Mouse (Mus musculus): ENCODE measurements around the gene Pole. TPM values are rescaled to one million over a fixed set of nuclear protein-coding genes. Genes with fewer than 3 reads are reported as not detected.

Gene Pole
- total RNA-seq, 2 experiments from 2014 or later = 7.4 to 9.1 TPM

Other genes with a start within 250 kb of the Pole start
- 1 to 10 TPM; 1.2 to 5.3 TPM for gene Gm17655, start 213.8 kb upstream of the Pole start, total RNA-seq (2021)
- gene Gm35315, start 191.9 kb upstream of the Pole start, total RNA-seq (2021) = under 1 TPM in 1 of 2 experiments, not detected in 1; 0.07 TPM
- gene Plcxd1, start 186.3 kb upstream of the Pole start, total RNA-seq (2021) = not detected
- 10 to 100 TPM; 29.8 to 30.1 TPM for gene Gtpbp6, start 178.1 kb upstream of the Pole start, total RNA-seq (2021)
- gene Zfp605, start 176.2 kb upstream of the Pole start, total RNA-seq (2021) = 1 to 10 TPM; 3.4 to 3.7 TPM
- gene Chfr, start 150.5 kb upstream of the Pole start, total RNA-seq (2021) = 10 to 100 TPM; 21.6 to 22.1 TPM
- 10 to 100 TPM; 35.3 to 39.5 TPM for gene Golga3, start 109.6 kb upstream of the Pole start, total RNA-seq (2021)
- gene Ankle2, start 55.3 kb upstream of the Pole start, total RNA-seq (2021) = 10 to 100 TPM; 28.6 to 34.9 TPM
- gene Pgam5, start 16.4 kb upstream of the Pole start, total RNA-seq (2021) = 10 to 100 TPM; 35.5 to 39.0 TPM
- gene Pxmp2, start 120 bp upstream of the Pole start, total RNA-seq (2021) = 10 to 100 TPM; 25.6 to 28.5 TPM
- gene P2rx2, start 56.9 kb downstream of the Pole start, total RNA-seq (2021) = not detected
- gene Lrcol1, start 58.4 kb downstream of the Pole start, total RNA-seq (2021) = not detected
- 10 to 100 TPM; 51.1 to 55.1 TPM for gene Fbrsl1, start 162.2 kb downstream of the Pole start, total RNA-seq (2021)